Mouse (Mus musculus) liver, embryonic 14 days (tissue): ENCODE measurements around the gene Gm20509. TPM values are rescaled to one million over a fixed set of nuclear protein-coding genes. Genes with fewer than 3 reads are reported as not detected.

Experiments
- polyA plus RNA-seq: library from polyadenylated mRNA; depleted of rRNA; stranded (reverse); fragments of >200 nt; gene quantifications from 2 replicates; pipeline ENCODE4 v1.2.3, GENCODE M21; 2012; rRNA removed

The Gm20509 gene
- not detected in 2 replicates for polyA plus RNA-seq

DNA sequence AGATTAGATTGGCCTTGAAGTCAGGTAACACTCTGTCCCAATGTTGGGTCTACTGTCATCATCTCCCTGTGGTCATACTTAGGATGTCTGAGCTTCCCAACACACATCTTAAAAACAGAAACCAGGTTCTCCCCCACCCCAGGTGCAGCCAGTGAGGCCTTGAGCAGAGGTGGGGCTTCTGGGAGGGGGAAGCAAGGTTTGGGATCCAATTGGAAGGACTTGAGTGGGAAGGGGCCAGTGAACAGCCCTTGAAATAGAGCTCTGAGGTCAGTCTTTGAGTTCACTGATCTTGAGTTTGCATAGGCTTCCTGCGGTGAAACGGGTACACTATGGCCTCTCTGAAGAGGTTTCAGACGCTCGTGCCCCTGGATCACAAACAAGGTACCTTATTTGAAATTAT lies at the start of gene Gm20509:
TSS of gene Gm20509 (plus strand) at position 290 of the 400 bp plus-strand sequence.

DNA sequence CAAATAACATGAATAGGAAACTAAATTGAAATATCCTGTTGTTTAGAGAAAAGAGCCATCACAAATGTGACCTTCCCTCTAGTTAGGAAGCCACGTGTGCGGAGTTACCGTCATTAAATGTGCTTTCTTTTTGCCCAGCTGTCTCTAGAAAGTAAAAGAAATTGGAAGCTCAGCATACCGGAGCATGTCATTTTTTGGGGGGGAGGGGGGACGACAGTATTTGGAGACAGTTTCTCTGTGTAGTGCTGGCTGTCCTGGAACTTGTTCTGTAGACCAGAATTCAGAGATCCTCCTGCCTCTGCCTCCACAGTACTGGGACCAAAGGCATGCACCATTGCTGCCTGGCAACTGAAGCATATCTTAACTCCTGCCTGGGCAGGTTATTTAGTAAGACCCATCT lies 734 bp upstream of the Gm20509 start, which contains the start of gene Khdc3:
TSS of gene Khdc3 (plus strand) at position 301 of the 400 bp plus-strand sequence.

DNA sequence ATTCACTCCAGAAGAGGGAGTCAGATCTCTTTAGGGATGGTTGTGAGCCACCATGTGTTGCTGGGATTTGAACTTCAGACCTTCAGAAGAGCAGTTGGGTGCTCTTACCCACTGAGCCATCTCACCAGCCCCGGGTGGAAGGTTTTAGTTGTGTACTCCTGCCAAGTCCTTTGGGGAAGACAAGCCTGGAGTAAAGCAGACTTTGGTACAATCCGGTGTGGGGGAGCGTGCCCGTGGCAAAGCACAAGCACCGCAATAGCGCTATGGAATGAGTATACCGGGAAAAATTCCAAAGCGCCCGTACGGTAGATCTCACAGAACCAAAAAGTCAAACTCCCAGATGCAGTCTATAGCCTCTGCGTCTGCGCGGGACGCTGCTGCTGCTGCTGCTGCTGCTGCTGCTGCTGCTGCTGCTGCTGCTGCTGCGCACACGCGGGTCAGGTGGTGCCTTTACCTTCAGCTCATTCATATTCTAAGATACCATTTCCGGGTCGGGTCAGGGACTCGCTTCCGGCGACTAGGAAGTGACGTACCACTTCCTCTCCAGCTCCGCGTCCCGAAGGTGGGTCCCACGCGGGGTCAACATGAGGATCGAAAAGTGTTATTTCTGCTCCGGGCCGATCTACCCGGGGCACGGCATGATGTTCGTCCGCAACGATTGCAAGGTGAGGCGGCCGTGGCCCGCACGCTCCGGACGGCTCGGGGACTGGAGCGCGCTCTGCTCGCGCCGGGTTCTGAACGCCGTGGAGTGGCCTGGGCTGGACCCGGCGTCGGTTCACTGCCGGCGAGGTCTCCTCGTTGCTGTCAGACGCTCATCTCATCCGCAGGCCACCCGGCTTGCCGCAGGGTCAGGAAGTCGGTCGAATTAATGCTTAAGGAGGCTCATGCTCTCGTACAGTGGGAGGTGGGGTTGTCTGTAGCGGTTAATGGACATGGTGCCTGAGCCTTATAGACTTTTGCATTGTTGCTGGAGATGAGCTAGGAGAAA lies 10.9 kb downstream of the Gm20509 start, which contains the start of gene Rsl24d1:
TSS of gene Rsl24d1 (plus strand) at position 508 of the 988 bp plus-strand sequence.

Other genes starting within 250 kb of the Gm20509 start
- 0.08 and 0.11 TPM in 2 replicates for gene Pygo1, start 176.8 kb upstream of the Gm20509 start, polyA plus RNA-seq
- 0.11 and 0.12 TPM in 2 replicates for gene Dyx1c1, start 143.7 kb upstream of the Gm20509 start, polyA plus RNA-seq
- not detected in 2 replicates for gene Gm44503, start 143.6 kb upstream of the Gm20509 start, polyA plus RNA-seq
- 2.0 and 2.3 TPM in 2 replicates for gene Ccpg1os, start 117.1 kb upstream of the Gm20509 start, polyA plus RNA-seq
- gene Ccpg1, start 117.0 kb upstream of the Gm20509 start, polyA plus RNA-seq: 4.0 and 4.7 TPM in 2 replicates
- 3.2 and 4.0 TPM in 2 replicates for gene Pigb, start 62.1 kb upstream of the Gm20509 start, polyA plus RNA-seq
- gene Rab27a, start 57.6 kb upstream of the Gm20509 start, polyA plus RNA-seq: 2.6 and 3.3 TPM in 2 replicates
- 0.06 and 0.07 TPM in 2 replicates for gene Khdc3, start 634 bp upstream of the Gm20509 start, polyA plus RNA-seq
- gene Rsl24d1, start 11.0 kb downstream of the Gm20509 start, polyA plus RNA-seq: 29.5 and 36.3 TPM in 2 replicates